Mouse (Mus musculus) heart, embryonic 11.5 days (tissue): Measurements from ENCODE around the gene Gtf2ird1. TPM values are rescaled to one million over a fixed set of nuclear protein-coding genes. Genes with fewer than 3 reads are reported as not detected.
"Not testable (repeated sequence)": the region's sequence is repeated elsewhere in the genome, so short reads cannot be mapped to it uniquely, and the experiment has no call there.

Source experiments
- ATAC-seq: fragments of 200-750 bp; cut with Nextera tagmentation; replicated peaks from 2 replicates; pipeline ENCODE4 v1.8.0; 2017; ENCODE audit warnings: moderate library complexity; ENCODE audit not compliant: insufficient number of reproducible peaks, low FRiP score, low TSS enrichment
- H3K27ac ChIP-seq: fragments of 300-500 bp; sonication (generic); 2 replicates; pipeline ENCODE4 v1.5.1; 2014; ENCODE audit warnings: mild to moderate bottlenecking, low read depth, low read length
- H3K27me3 ChIP-seq: fragments of 300-500 bp; sonication (generic); 2 replicates; pipeline ENCODE4 v1.6.1; 2014; ENCODE audit warnings: mild to moderate bottlenecking, low read length, mixed read lengths; ENCODE audit not compliant: control insufficient read depth, insufficient read depth
- H3K36me3 ChIP-seq: fragments of 300-500 bp; sonication (generic); 2 replicates; pipeline ENCODE4 v1.6.1; 2014; ENCODE audit warnings: mild to moderate bottlenecking, low read length, moderate library complexity, mixed read lengths; ENCODE audit not compliant: control insufficient read depth, insufficient read depth
- H3K4me1 ChIP-seq: fragments of 300-500 bp; sonication (generic); 2 replicates; pipeline ENCODE4 v1.6.1; 2014; ENCODE audit warnings: low read length; ENCODE audit not compliant: control insufficient read depth, insufficient read depth
- H3K4me2 ChIP-seq: fragments of 300-500 bp; sonication (generic); 2 replicates; pipeline ENCODE4 v1.6.1; 2014; ENCODE audit warnings: mild to moderate bottlenecking, moderate library complexity
- H3K4me3 ChIP-seq: fragments of 300-500 bp; sonication (generic); 2 replicates; pipeline ENCODE4 v1.5.1; 2014; ENCODE audit warnings: low read depth, low read length
- H3K9ac ChIP-seq: fragments of 300-500 bp; sonication (generic); 2 replicates; pipeline ENCODE4 v1.6.1; 2014; ENCODE audit warnings: mild to moderate bottlenecking, low read depth, low read length, moderate library complexity
- H3K9me3 ChIP-seq: fragments of 300-500 bp; sonication (generic); replicated peaks from 2 replicates; pipeline ENCODE4 v1.6.1; 2016; ENCODE audit warnings: low read length; ENCODE audit not compliant: control insufficient read depth
- WGBS: fragments of 180-500 bp; shearing (Covaris S2); extraction: QIAGEN DNeasy Blood & Tissue Kit; methylation state at CpG from one replicate; pipeline ENCODE4 v1.1.7; 2014; ENCODE audit not compliant: insufficient replicate concordance; 5-methylcytosine and 5-hydroxymethylcytosine counted together
- polyA plus RNA-seq: library from polyadenylated mRNA; unstranded; fragments of >200 nt; fragmentation: Nextera tagmentation; extraction: Ambion mirVana; gene quantifications from 2 replicates; pipeline ENCODE4 v1.2.1, GENCODE M21; 2014

The Gtf2ird1 gene
- polyA plus RNA-seq, 1 experiment from 2014 or later = 49.0 TPM

DNA sequence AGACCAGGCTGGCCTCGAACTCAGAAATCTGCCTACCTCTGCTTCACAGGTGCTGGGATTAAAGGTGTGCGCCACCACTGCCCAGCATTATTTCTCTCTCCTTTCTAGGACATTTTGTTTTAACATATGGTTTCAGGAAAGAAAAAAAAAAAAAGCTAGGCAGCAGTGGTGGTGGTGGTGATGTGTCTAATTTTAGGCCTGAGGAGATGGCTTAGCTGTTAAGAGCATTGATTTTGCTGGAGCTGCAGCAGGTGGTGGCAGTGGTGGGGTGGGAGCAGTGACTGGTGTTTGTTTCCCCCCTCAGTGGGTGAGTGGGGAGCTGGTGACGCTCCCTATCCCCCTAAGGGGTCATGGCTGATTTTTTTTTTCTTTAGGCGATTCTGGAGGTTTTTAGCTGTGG lies 103.4 kb downstream of the Gtf2ird1 start:
- Histone ChIP-seq H3K27ac (no peak overlapping the region), H3K27me3 (no peaks in the 10 kb centered on the region)
- WGBS = 62% methylated on average over 4 of the region's 4 CpGs

DNA sequence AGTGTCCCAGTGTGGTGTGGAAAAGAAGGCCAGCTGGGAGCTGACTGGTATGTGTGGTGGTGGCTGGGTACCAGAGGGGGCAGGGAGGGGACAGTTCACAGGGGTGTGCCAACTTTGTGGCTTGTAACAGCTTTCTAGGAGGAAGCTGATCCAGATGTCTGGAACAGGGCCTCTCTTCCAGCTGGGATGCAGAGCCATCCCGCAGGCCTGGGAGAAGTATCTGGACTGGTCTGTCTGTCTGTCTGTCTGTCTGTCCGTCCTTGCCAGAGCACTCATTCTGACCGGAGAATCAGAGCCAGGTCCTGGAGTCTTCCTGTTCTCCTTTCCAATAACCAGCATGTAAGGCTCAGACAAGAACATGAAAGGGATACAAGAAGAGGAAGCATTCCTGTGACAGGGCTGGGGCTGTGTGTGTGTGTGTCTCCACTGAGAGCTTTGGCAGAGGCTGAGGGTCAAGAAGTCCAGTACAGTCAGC lies 104.0 kb downstream of the Gtf2ird1 start:
- 0 out of 2 replicates have a peak overlapping the region, but pooled peaks have one; percentile 22 for H3K9ac ChIP-seq
- H3K27me3 ChIP-seq = no peaks in the 10 kb centered on the region
- peak overlapping the region; percentile 46; the same call in 1 of the 2 replicates for H3K27ac ChIP-seq
- H3K4me2 ChIP-seq = no peak overlapping the region
- 67% methylated on average over 3 of the region's 3 CpGs for WGBS
- H3K4me3 ChIP-seq = no peak overlapping the region
- no peak for ATAC-seq
- H3K4me1 ChIP-seq = peaks cover 16% of the 10 kb centered on the region
- no peaks in the 10 kb centered on the region for H3K36me3 ChIP-seq
- no peaks in the 10 kb centered on the region for H3K9me3 ChIP-seq

More for the DNA sequence above, 103.4 kb downstream of the Gtf2ird1 start:
- H3K4me3 ChIP-seq = no peak overlapping the region
- no peaks in the 10 kb centered on the region for H3K9me3 ChIP-seq
- H3K36me3 ChIP-seq = no peaks in the 10 kb centered on the region
- no peak for ATAC-seq
- no peak overlapping the region for H3K4me2 ChIP-seq
- H3K9ac ChIP-seq = no peak overlapping the region
- peaks cover 16% of the 10 kb centered on the region for H3K4me1 ChIP-seq

DNA sequence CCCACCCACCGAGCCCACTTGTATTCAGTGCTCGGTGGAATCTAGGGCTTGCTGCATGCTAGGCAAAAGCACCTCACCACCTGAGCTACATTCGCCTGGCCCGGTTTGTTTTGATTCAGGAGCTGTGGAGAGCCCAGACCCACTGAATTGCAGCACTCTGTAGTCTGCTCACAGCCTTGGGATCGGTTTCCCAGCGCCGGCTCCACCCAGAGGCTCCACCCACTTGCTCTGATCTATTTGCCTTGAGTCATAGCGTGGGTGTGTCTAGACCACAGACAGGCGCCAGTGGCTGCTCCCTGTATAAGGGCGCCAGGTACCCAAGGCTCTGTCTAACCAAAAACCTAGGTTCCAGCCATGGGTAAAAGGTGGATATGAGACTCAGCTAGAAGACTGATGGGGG lies 105.9 kb downstream of the Gtf2ird1 start:
- 17% methylated on average over 10 of the region's 10 CpGs for WGBS
- H3K27ac ChIP-seq = no peak overlapping the region
- peaks cover 16% of the 10 kb centered on the region for H3K4me1 ChIP-seq
- no peaks in the 10 kb centered on the region for H3K9me3 ChIP-seq
- H3K4me2 ChIP-seq = peak overlapping the region; percentile 50
- 0 out of 2 replicates have a peak, but pooled peaks have one; percentile 71 for ATAC-seq
- no peaks in the 10 kb centered on the region for H3K27me3 ChIP-seq
- no peak overlapping the region for H3K9ac ChIP-seq
- no peak overlapping the region for H3K4me3 ChIP-seq
- H3K36me3 ChIP-seq = no peaks in the 10 kb centered on the region

DNA sequence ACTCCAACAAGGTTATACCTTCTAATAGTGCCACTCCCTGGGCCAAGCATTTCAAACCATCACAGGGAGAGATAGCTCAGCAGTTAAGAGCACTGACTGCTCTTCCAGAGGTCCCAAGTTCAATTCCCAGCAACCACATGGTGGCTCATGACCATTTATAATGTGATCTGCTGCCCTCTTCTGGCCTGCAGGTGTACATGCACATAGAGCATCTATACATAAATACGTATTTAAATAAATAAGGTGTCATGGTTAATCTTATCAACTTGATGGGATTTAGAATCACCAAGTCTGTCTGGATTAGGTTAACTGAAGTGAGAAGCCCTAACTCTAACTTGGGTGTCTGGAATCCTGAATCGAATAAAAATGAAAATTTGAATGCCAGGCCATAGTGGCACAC lies 109.5 kb downstream of the Gtf2ird1 start:
- Histone ChIP-seq H3K9ac (no peak overlapping the region), H3K27me3 (no peaks in the 10 kb centered on the region), H3K27ac (no peak overlapping the region), H3K4me3 (no peak overlapping the region), H3K4me1 (peaks cover 4% of the 10 kb centered on the region), H3K36me3 (no peaks in the 10 kb centered on the region), H3K4me2 (no peak overlapping the region), H3K9me3 (no peaks in the 10 kb centered on the region)
- 66% methylated on average over 2 of the region's 2 CpGs for WGBS
- no peak for ATAC-seq

DNA sequence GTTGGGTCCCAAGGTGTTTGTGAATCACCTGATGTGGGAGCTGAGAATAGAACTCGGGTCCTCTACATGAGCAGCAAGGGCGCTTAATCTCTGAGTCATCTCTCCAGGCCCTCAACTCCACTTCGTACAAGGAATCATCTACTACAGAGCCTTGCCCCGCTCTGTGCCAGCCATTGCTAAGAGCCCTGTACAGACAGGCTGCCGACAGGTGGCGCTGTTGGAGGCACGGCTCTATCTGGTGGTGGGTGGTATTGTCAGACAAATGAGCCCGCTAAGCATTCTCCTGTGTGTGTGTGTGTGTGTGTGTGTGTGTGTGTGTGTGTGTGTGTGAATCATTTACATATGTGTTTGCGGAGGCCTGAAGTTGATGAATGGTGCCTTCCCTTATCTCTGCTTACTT lies 111.1 kb downstream of the Gtf2ird1 start:
- Histone ChIP-seq H3K4me2 (no peak overlapping the region), H3K36me3 (no peaks in the 10 kb centered on the region), H3K4me3 (no peak overlapping the region), H3K27ac (no peak overlapping the region), H3K9me3 (no peaks in the 10 kb centered on the region), H3K9ac (no peak overlapping the region), H3K4me1 (peaks cover under 1% of the 10 kb centered on the region), H3K27me3 (no peaks in the 10 kb centered on the region)
- WGBS = 77% methylated on average over 9 of the region's 9 CpGs
- ATAC-seq = no peak

DNA sequence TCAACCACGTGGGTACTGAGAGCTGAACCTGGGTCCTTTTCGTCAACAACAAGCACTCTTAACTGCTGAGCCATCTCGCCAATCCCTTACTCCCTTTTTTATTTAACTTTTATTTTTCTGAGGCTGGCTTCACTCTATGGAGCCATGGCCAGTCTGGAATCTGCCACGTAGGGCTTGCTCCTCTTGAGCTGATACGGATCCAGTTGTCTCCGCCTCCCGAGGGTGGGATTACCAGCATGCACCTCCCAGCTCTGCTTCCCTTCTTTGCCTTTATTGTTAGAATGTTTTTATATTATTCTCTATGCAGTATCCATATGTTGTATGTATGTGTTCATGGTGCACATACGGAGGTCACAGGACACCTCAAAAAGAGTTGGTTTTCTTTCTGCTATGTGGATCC lies 112.4 kb downstream of the Gtf2ird1 start:
- no peaks in the 10 kb centered on the region for H3K36me3 ChIP-seq
- ATAC-seq = no peak
- H3K4me2 ChIP-seq = no peak overlapping the region
- no peak overlapping the region for H3K4me3 ChIP-seq
- no peaks in the 10 kb centered on the region for H3K27me3 ChIP-seq
- no peak overlapping the region for H3K9ac ChIP-seq
- 82% methylated on average over 8 of the region's 8 CpGs for WGBS
- no peak overlapping the region for H3K27ac ChIP-seq
- H3K4me1 ChIP-seq = no peaks in the 10 kb centered on the region
- H3K9me3 ChIP-seq = no peaks in the 10 kb centered on the region

DNA sequence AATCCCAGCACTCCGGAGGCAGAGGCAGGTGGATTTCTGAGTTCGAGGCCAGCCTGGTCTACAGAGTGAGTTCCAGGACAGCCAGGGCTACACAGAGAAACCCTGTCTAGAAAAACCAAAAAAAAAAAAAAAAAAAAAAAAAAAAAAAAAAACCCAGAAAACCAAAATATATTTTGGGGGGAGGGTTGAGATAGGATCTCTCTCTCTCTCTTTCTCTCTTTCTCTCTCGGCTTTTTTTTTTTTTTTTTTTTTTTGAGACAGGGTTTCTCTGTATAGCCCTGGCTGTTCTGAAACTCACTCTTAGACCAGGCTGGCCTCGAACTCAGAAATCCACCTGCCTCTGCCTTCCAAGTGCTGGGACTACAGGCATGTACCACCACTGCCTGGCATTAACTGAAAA lies 113.0 kb downstream of the Gtf2ird1 start:
- whole genome bisulfite sequencing = 70% methylated on average over 4 of the region's 4 CpGs
- H3K4me3 ChIP-seq, H3K36me3 ChIP-seq, ATAC-seq, H3K9me3 ChIP-seq, H3K27me3 ChIP-seq, H3K27ac ChIP-seq, H3K9ac ChIP-seq, H3K4me1 ChIP-seq, H3K4me2 ChIP-seq: not testable (repeated sequence)

DNA sequence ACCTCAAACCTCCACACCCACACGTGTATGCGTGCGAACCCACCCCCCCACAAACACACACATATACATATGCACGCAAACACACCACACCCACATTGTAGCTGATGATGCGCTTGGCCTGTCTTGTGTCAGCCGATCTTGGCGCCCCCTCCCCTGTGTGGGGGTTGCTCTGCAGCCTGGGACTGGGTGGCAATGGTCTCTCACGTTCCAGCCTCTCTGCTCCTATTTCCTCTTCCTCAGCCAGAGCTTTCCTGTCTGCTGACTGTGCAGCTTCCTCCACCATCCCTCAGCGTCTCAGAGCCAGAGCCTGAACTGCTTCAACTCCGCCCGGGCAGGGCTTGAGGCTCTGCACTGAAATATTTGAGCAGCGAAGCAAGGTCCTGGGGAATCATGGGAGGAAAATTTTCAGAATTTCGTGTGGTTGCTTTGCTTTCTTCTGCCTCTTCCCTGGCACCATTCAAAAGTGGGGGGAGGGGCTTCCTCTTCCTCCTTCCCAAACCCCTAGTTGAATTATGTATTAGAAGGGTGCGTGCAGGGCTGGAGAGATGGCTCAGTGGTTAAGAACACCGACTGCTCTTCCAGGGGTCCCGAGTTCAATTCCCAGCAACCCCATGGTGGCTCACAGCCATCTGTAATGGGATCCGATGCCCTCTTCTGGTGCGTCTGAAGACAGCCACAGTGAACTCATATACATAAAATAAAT lies 113.9 kb downstream of the Gtf2ird1 start:
- Histone ChIP-seq H3K9me3 (no peaks in the 10 kb centered on the region), H3K27ac (no peak overlapping the region), H3K9ac (no peak overlapping the region), H3K4me1 (no peaks in the 10 kb centered on the region), H3K4me2 (no peak overlapping the region), H3K27me3 (no peaks in the 10 kb centered on the region), H3K36me3 (no peaks in the 10 kb centered on the region), H3K4me3 (no peak overlapping the region)
- WGBS = 70% methylated on average over 18 of the region's 18 CpGs
- 0 out of 2 replicates have a peak, but pooled peaks have one; percentile 35 for ATAC-seq

DNA sequence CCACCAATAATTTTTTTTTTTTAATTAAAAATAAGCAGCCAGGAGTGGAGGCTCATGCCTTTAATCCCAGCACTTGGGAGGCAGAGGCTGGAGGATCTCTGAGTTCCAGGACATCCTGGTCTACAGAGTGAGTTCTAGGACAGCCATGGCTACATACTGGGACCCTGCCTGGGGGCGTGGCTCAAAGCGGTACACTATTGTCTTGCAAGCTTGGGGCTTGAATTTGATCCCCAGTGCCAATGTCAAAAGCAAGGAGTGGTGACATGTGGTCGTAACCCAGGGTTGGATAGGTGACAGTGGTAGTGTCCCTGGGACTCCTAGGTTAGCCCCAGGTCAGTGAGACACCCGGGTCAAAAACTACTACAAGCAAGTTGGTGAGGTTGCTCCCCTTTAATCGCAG lies 114.8 kb downstream of the Gtf2ird1 start:
- Histone ChIP-seq H3K4me2 (no peak overlapping the region), H3K27ac (no peak overlapping the region), H3K36me3 (no peaks in the 10 kb centered on the region), H3K9me3 (no peaks in the 10 kb centered on the region), H3K4me1 (no peaks in the 10 kb centered on the region), H3K4me3 (no peak overlapping the region), H3K9ac (no peak overlapping the region), H3K27me3 (no peaks in the 10 kb centered on the region)
- no peak for ATAC-seq
- WGBS = 87% methylated on average over 5 of the region's 5 CpGs
